Mouse (Mus musculus): ENCODE data around the gene Psmb5.

DNA sequence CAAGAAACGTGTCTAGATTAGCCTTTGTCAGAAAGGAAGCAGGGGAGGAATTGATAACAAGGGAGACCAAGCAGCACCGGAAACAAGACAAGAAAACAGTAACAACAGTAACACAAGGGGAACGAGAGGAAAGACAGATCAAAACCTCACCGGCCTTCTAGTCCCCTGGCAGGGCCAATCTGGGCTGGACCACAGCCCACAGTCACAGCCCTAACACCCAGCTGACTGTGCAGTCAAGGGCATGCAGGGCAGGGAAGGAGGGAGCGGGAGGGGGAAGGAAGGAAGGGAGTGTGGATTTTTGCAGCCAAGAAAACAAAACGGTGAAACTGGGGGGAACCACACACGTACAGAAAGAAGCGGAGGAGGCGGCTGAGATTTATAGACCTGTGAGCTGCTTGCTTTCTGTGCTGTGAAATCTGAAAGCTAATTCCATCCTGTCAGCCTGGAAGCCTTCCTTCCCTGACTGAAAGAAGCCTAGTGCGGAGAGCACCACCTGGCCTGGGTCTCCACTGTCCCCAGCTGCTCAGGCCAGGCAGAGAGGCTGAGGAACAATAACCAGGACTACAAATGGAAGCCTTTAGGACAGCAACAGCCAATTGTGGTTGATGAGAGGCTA, 25.4 kb downstream of the Psmb5 start:
- no peak for TF ChIP-seq CTCF (conservative IDR thresholded peaks at IDR 0.05 in 1 of 2, IDR thresholded peaks at IDR 0.05 in 1 of 2; ENCODE audit: low read depth in 2 of 2, low read length in 2 of 2)
- TF ChIP-seq ZNF384 (IDR thresholded peaks at IDR 0.05; ENCODE audit: low read depth, low read length): no peak
- TF ChIP-seq NELFE (IDR thresholded peaks at IDR 0.05; ENCODE audit: low read depth, low read length): no peak
- TF ChIP-seq MAX (IDR thresholded peaks at IDR 0.05; ENCODE audit: low read length): no peak
- TF ChIP-seq ZKSCAN1 (IDR thresholded peaks at IDR 0.05; ENCODE audit: borderline replicate concordance, low read depth, low read length): no peak
- TF ChIP-seq TBP (conservative IDR thresholded peaks at IDR 0.05; ENCODE audit: low read depth, low read length): no peak
- no peak for TF ChIP-seq EP300 (IDR thresholded peaks at IDR 0.05; ENCODE audit: low read length)
- TF ChIP-seq USF1 (IDR thresholded peaks at IDR 0.05; ENCODE audit: low read depth, low read length): no peak
